Mouse (Mus musculus): ENCODE measurements around the gene Znrf1. TPM values are rescaled to one million over a fixed set of nuclear protein-coding genes. Genes with fewer than 3 reads are reported as not detected.
"Not testable (repeated sequence)": the region's sequence is repeated elsewhere in the genome, so short reads cannot be mapped to it uniquely, and the experiment has no call there.

Znrf1 gene
- polyA plus RNA-seq (2016; fragmentation: Nextera tagmentation; extraction: Ambion mirVana): 33.1 and 35.1 TPM in 2 replicates

GRCm38 (mm10) chr8:111536031-111536977 is at the start of gene Znrf1:
TSS of gene Znrf1 (plus strand) at chr8:111536097.
- Histone ChIP-seq H3K36me3 (no peaks in the 10 kb centered on the region), H3K9me3 (replicated peaks) (no peaks in the 10 kb centered on the region), H3K4me1 (replicated peaks) (peaks cover 37% of the 10 kb centered on the region), H3K4me3 (peak within 1 kb of the TSS; percentile 95), H3K4me2 (peak within 1 kb of the TSS; percentile 91), H3K27ac (ENCODE audit: poor library complexity, severe bottlenecking) (peak within 1 kb of the TSS; percentile 88), H3K9ac (peak within 1 kb of the TSS; percentile 89), H3K27me3 (replicated peaks) (no peaks in the 10 kb centered on the region)
- WGBS: under 1% methylated on average over 79 of the region's 100 CpGs
- ATAC-seq (ENCODE audit: insufficient number of reproducible peaks, low FRiP score): peak; percentile 90

GRCm38 (mm10) chr8:111490034-111490591 is 45.8 kb upstream of the Znrf1 start:
- no peak overlapping the region for H3K4me2 ChIP-seq
- ATAC-seq (ENCODE audit: insufficient number of reproducible peaks, low FRiP score): no peak
- H3K4me1 ChIP-seq (replicated peaks): peaks cover 8% of the 10 kb centered on the region; the same call in 1 of the 2 replicates
- no peak overlapping the region for H3K4me3 ChIP-seq
- H3K9ac ChIP-seq: no peak overlapping the region
- H3K9me3 ChIP-seq (replicated peaks): no peaks in the 10 kb centered on the region
- WGBS: 65% methylated on average over 10 of the region's 10 CpGs
- no peaks in the 10 kb centered on the region for H3K27me3 ChIP-seq (replicated peaks)
- peaks cover 35% of the 10 kb centered on the region for H3K36me3 ChIP-seq
- no peak overlapping the region for H3K27ac ChIP-seq (ENCODE audit: poor library complexity, severe bottlenecking)

DNA sequence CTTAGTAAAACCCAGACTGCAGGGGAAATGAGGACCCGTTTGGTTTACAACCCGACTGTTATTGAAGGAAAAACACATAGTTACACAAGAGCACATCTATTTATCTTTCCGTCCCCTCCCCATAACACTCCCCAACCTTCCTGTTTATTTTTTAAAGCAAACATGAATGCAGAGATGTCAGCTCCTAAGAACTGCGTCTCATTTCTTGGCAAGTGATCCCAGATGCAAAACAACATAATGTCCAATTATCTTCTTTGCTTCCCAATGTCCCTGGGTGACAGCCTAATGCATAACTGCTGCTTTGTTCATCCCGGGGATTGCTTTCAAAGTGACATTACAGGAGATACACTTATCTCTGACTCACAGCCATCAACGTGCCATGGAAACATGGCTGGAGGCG is 44.7 kb upstream of the Znrf1 start:
- Histone ChIP-seq H3K9ac (no peak overlapping the region), H3K4me1 (replicated peaks) (peaks cover 8% of the 10 kb centered on the region; the same call in 1 of the 2 replicates), H3K27me3 (replicated peaks) (no peaks in the 10 kb centered on the region), H3K27ac (ENCODE audit: poor library complexity, severe bottlenecking) (no peak overlapping the region), H3K36me3 (peaks cover 40% of the 10 kb centered on the region), H3K9me3 (replicated peaks) (no peaks in the 10 kb centered on the region), H3K4me3 (no peak overlapping the region), H3K4me2 (no peak overlapping the region)
- 52% methylated on average over 7 of the region's 7 CpGs for WGBS
- ATAC-seq (ENCODE audit: insufficient number of reproducible peaks, low FRiP score): no peak

GRCm38 (mm10) chr8:111492508-111492907 is 43.4 kb upstream of the Znrf1 start:
- 83% methylated on average over 9 of the region's 9 CpGs for WGBS
- H3K27me3 ChIP-seq (replicated peaks): no peaks in the 10 kb centered on the region

GRCm38 (mm10) chr8:111493176-111493575 is 42.7 kb upstream of the Znrf1 start:
- 88% methylated on average over 3 of the region's 3 CpGs for WGBS

More at GRCm38 (mm10) chr8:111492508-111492907, 43.4 kb upstream of the Znrf1 start:
- peaks cover 40% of the 10 kb centered on the region for H3K36me3 ChIP-seq
- H3K9ac ChIP-seq: no peak overlapping the region
- no peak overlapping the region for H3K4me2 ChIP-seq
- no peaks in the 10 kb centered on the region for H3K9me3 ChIP-seq (replicated peaks)
- no peak for ATAC-seq (ENCODE audit: insufficient number of reproducible peaks, low FRiP score)
- H3K27ac ChIP-seq (ENCODE audit: poor library complexity, severe bottlenecking): no peak overlapping the region
- peaks cover 8% of the 10 kb centered on the region; the same call in 1 of the 2 replicates for H3K4me1 ChIP-seq (replicated peaks)
- no peak overlapping the region for H3K4me3 ChIP-seq

DNA sequence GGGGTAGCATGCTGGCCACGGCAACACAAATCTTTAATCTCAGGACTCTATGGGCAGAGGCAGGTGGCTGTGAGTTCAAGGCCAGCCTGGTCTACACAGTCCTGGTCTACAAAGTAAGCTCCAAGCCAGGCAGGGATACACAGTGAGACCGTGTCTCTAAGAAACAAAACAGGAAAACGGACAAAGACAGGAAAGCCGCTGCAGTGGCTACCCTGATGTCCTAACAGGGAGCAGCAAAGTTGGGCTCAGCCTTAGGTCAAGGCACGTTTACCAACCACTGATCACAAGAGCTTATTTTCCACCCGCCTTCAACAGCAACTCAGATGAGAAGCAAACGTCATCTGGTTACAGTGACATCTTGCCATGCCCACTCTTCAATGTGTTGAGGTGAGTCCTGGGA is 39.6 kb upstream of the Znrf1 start:
- 78% methylated on average over 7 of the region's 7 CpGs for WGBS
- H3K9ac ChIP-seq: no peak overlapping the region
- no peaks in the 10 kb centered on the region for H3K27me3 ChIP-seq (replicated peaks)
- H3K27ac ChIP-seq (ENCODE audit: poor library complexity, severe bottlenecking): no peak overlapping the region
- no peak for ATAC-seq (ENCODE audit: insufficient number of reproducible peaks, low FRiP score)
- H3K9me3 ChIP-seq (replicated peaks): no peaks in the 10 kb centered on the region
- H3K4me1 ChIP-seq (replicated peaks): 0 out of 2 replicates have a peak, but pooled peaks cover under 1% of the 10 kb centered on the region
- no peak overlapping the region for H3K4me2 ChIP-seq
- H3K36me3 ChIP-seq: peaks cover 55% of the 10 kb centered on the region
- H3K4me3 ChIP-seq: no peak overlapping the region

More at GRCm38 (mm10) chr8:111493176-111493575, 42.7 kb upstream of the Znrf1 start:
- H3K4me1 ChIP-seq (replicated peaks): peaks cover 8% of the 10 kb centered on the region; the same call in 1 of the 2 replicates
- no peak overlapping the region for H3K4me3 ChIP-seq
- ATAC-seq (ENCODE audit: insufficient number of reproducible peaks, low FRiP score): no peak
- no peaks in the 10 kb centered on the region for H3K27me3 ChIP-seq (replicated peaks)
- no peaks in the 10 kb centered on the region for H3K9me3 ChIP-seq (replicated peaks)
- H3K36me3 ChIP-seq: peaks cover 39% of the 10 kb centered on the region
- no peak overlapping the region for H3K27ac ChIP-seq (ENCODE audit: poor library complexity, severe bottlenecking)
- no peak overlapping the region for H3K4me2 ChIP-seq
- H3K9ac ChIP-seq: no peak overlapping the region

- not testable (repeated sequence) for H3K4me3 ChIP-seq; H3K27me3 ChIP-seq (replicated peaks); H3K9me3 ChIP-seq (replicated peaks); H3K27ac ChIP-seq (ENCODE audit: poor library complexity, severe bottlenecking); H3K9ac ChIP-seq; H3K4me2 ChIP-seq; ATAC-seq (ENCODE audit: insufficient number of reproducible peaks, low FRiP score)
- Histone ChIP-seq H3K36me3 (peaks cover 48% of the 10 kb centered on the region), H3K4me1 (replicated peaks) (peaks cover 16% of the 10 kb centered on the region)
- 67% methylated on average over 6 of the region's 6 CpGs for WGBS
Observed at GRCm38 (mm10) chr8:111498249-111498648, 37.6 kb upstream of the Znrf1 start.

- Histone ChIP-seq H3K9me3 (replicated peaks) (no peaks in the 10 kb centered on the region), H3K36me3 (peaks cover 29% of the 10 kb centered on the region), H3K9ac (0 out of 2 replicates have a peak overlapping the region, but pooled peaks have one; percentile 16), H3K27me3 (replicated peaks) (no peaks in the 10 kb centered on the region), H3K27ac (ENCODE audit: poor library complexity, severe bottlenecking) (peak overlapping the region; percentile 29; the same call in 1 of the 2 replicates), H3K4me2 (peak overlapping the region; percentile 48), H3K4me1 (replicated peaks) (peaks cover 21% of the 10 kb centered on the region), H3K4me3 (no peak overlapping the region)
- no peak for ATAC-seq (ENCODE audit: insufficient number of reproducible peaks, low FRiP score)
- 23% methylated on average over 11 of the region's 11 CpGs for WGBS
Observed at GRCm38 (mm10) chr8:111501724-111502464, 34.0 kb upstream of the Znrf1 start.

DNA sequence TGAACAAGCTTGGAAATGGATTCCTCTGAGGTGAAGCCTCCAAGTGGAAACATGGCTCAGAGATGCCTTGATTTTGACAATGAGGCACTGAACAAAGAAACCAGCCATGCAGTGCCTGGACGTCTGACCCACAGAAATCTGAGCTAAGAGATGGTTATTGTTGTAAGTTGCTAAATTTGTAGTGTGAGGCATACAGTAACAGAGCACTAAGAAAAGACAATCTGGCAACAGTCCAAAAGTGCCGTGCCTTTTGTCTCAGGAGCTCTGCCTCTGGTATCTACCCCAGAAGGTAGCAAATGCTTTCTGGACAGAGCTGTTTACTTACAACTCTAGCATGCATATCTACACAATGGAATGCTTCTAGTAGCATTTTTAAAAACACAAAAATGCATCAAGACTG is 27.3 kb upstream of the Znrf1 start:
- no peak overlapping the region for H3K4me2 ChIP-seq

DNA sequence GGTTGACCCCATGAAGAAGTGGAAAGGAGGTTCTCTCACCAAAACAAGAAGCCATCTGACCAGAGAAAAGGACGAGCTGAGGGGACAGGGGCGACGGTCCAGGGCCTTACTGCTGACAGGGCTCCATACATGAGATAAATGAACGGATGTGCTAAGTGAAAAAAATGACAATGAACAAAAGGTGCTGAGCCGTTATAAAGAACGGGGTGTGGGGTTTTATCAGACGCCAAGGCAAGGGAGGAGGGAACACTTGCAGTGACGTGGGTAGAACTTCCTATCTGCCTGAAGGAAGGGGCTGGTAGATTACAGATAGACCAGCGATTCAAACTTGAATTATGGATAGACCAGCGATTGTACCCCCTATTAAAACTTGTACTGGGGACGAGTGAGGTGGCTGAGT is 26.6 kb upstream of the Znrf1 start:
- Histone ChIP-seq H3K4me1 (replicated peaks) (peaks cover 48% of the 10 kb centered on the region), H3K9me3 (replicated peaks) (no peaks in the 10 kb centered on the region), H3K4me2 (peak overlapping the region; percentile 14; the same call in 1 of the 2 replicates), H3K27ac (ENCODE audit: poor library complexity, severe bottlenecking) (peak overlapping the region; percentile 85), H3K4me3 (no peak overlapping the region), H3K36me3 (peaks cover 2% of the 10 kb centered on the region; the same call in 1 of the 2 replicates), H3K9ac (no peak overlapping the region), H3K27me3 (replicated peaks) (no peaks in the 10 kb centered on the region)
- WGBS: 42% methylated on average over 11 of the region's 11 CpGs
- ATAC-seq (ENCODE audit: insufficient number of reproducible peaks, low FRiP score): peak; percentile 22; the same call in 1 of the 2 replicates

More for the DNA sequence above, 27.3 kb upstream of the Znrf1 start:
- WGBS: 6% methylated on average over 2 of the region's 2 CpGs
- peak; percentile 58; the same call in 1 of the 2 replicates for ATAC-seq (ENCODE audit: insufficient number of reproducible peaks, low FRiP score)
- no peak overlapping the region for H3K9ac ChIP-seq
- no peaks in the 10 kb centered on the region for H3K27me3 ChIP-seq (replicated peaks)
- peaks cover 49% of the 10 kb centered on the region for H3K4me1 ChIP-seq (replicated peaks)
- H3K36me3 ChIP-seq: peaks cover 9% of the 10 kb centered on the region
- no peak overlapping the region for H3K4me3 ChIP-seq
- peak overlapping the region; percentile 68 for H3K27ac ChIP-seq (ENCODE audit: poor library complexity, severe bottlenecking)
- H3K9me3 ChIP-seq (replicated peaks): no peaks in the 10 kb centered on the region

All from heart, embryonic 12.5 days (tissue).